Mouse (Mus musculus): ENCODE results near the gene Clasrp. TPM values are rescaled to one million over a fixed set of nuclear protein-coding genes. Genes with fewer than 3 reads are reported as not detected.

The Clasrp gene
- polyA plus RNA-seq, 1 experiment from 2014 or later, result 32.5 TPM

- H3K27ac ChIP-seq (ENCODE audit: low read length), result peak overlapping the region; percentile 19; the same call in 1 of the 2 replicates
- H3K4me2 ChIP-seq (ENCODE audit: low read depth, low read length), result no peak overlapping the region
- H3K27me3 ChIP-seq (replicated peaks; ENCODE audit: control insufficient read depth, insufficient read depth, low read length), result no peaks in the 10 kb centered on the region
- H3K9me3 ChIP-seq (ENCODE audit: control insufficient read depth, low read length), result no peaks in the 10 kb centered on the region
- WGBS, result 67% methylated on average over 2 of the region's 2 CpGs
- no peak overlapping the region for H3K4me3 ChIP-seq (ENCODE audit: low read length)
- H3K36me3 ChIP-seq (ENCODE audit: control insufficient read depth, insufficient read depth, low read length), result no peaks in the 10 kb centered on the region
- peak; percentile 62 for ATAC-seq
- no peak overlapping the region for H3K9ac ChIP-seq (ENCODE audit: low read depth, low read length)
- peaks cover 40% of the 10 kb centered on the region for H3K4me1 ChIP-seq (ENCODE audit: control insufficient read depth, insufficient read depth, low read length)
Observed at GRCm38 (mm10) chr7:19547344-19547969, 56.8 kb downstream of the Clasrp start.

- Histone ChIP-seq H3K4me1 (ENCODE audit: control insufficient read depth, insufficient read depth, low read length) (peaks cover 34% of the 10 kb centered on the region), H3K27ac (ENCODE audit: low read length) (0 out of 2 replicates have a peak overlapping the region, but pooled peaks have one; percentile 27), H3K4me3 (ENCODE audit: low read length) (no peak overlapping the region), H3K27me3 (replicated peaks; ENCODE audit: control insufficient read depth, insufficient read depth, low read length) (no peaks in the 10 kb centered on the region), H3K4me2 (ENCODE audit: low read depth, low read length) (no peak overlapping the region), H3K9ac (ENCODE audit: low read depth, low read length) (no peak overlapping the region), H3K9me3 (ENCODE audit: control insufficient read depth, low read length) (no peaks in the 10 kb centered on the region), H3K36me3 (ENCODE audit: control insufficient read depth, insufficient read depth, low read length) (no peaks in the 10 kb centered on the region)
- WGBS, result 29% methylated on average over 3 of the region's 3 CpGs
- ATAC-seq, result peak; percentile 21; the same call in 1 of the 2 replicates
Observed at GRCm38 (mm10) chr7:19546007-19546406, 58.3 kb downstream of the Clasrp start.

- no peaks in the 10 kb centered on the region for H3K36me3 ChIP-seq (ENCODE audit: control insufficient read depth, insufficient read depth, low read length)
- H3K9ac ChIP-seq (ENCODE audit: low read depth, low read length), result no peak overlapping the region
- no peaks in the 10 kb centered on the region for H3K27me3 ChIP-seq (replicated peaks; ENCODE audit: control insufficient read depth, insufficient read depth, low read length)
- WGBS, result 48% methylated on average over 6 of the region's 6 CpGs
- no peak overlapping the region for H3K27ac ChIP-seq (ENCODE audit: low read length)
- no peaks in the 10 kb centered on the region for H3K9me3 ChIP-seq (ENCODE audit: control insufficient read depth, low read length)
- ATAC-seq, result no peak
- no peak overlapping the region for H3K4me3 ChIP-seq (ENCODE audit: low read length)
- peaks cover 34% of the 10 kb centered on the region for H3K4me1 ChIP-seq (ENCODE audit: control insufficient read depth, insufficient read depth, low read length)
- H3K4me2 ChIP-seq (ENCODE audit: low read depth, low read length), result no peak overlapping the region
Observed at GRCm38 (mm10) chr7:19543584-19543983, 60.7 kb downstream of the Clasrp start.

GRCm38 (mm10) chr7:19542155-19542691, 62.1 kb downstream of the Clasrp start:
- Histone ChIP-seq H3K9me3 (ENCODE audit: control insufficient read depth, low read length) (no peaks in the 10 kb centered on the region), H3K27ac (ENCODE audit: low read length) (peak overlapping the region; percentile 4; the same call in 1 of the 2 replicates), H3K4me2 (ENCODE audit: low read depth, low read length) (no peak overlapping the region), H3K27me3 (replicated peaks; ENCODE audit: control insufficient read depth, insufficient read depth, low read length) (no peaks in the 10 kb centered on the region), H3K9ac (ENCODE audit: low read depth, low read length) (0 out of 2 replicates have a peak overlapping the region, but pooled peaks have one; percentile 24), H3K4me1 (ENCODE audit: control insufficient read depth, insufficient read depth, low read length) (peaks cover 25% of the 10 kb centered on the region), H3K36me3 (ENCODE audit: control insufficient read depth, insufficient read depth, low read length) (no peaks in the 10 kb centered on the region), H3K4me3 (ENCODE audit: low read length) (no peak overlapping the region)
- ATAC-seq, result peak; percentile 46; the same call in 1 of the 2 replicates
- WGBS, result 70% methylated on average over 8 of the region's 8 CpGs

GRCm38 (mm10) chr7:19541681-19542154, 62.6 kb downstream of the Clasrp start:
- Histone ChIP-seq H3K36me3 (ENCODE audit: control insufficient read depth, insufficient read depth, low read length) (no peaks in the 10 kb centered on the region), H3K4me2 (ENCODE audit: low read depth, low read length) (no peak overlapping the region), H3K4me3 (ENCODE audit: low read length) (no peak overlapping the region), H3K27me3 (replicated peaks; ENCODE audit: control insufficient read depth, insufficient read depth, low read length) (no peaks in the 10 kb centered on the region), H3K4me1 (ENCODE audit: control insufficient read depth, insufficient read depth, low read length) (peaks cover 25% of the 10 kb centered on the region), H3K27ac (ENCODE audit: low read length) (peak overlapping the region; percentile 4; the same call in 1 of the 2 replicates), H3K9ac (ENCODE audit: low read depth, low read length) (0 out of 2 replicates have a peak overlapping the region, but pooled peaks have one; percentile 24), H3K9me3 (ENCODE audit: control insufficient read depth, low read length) (no peaks in the 10 kb centered on the region)
- 78% methylated on average over 7 of the region's 7 CpGs for WGBS
- ATAC-seq, result peak; percentile 6; the same call in 1 of the 2 replicates

GRCm38 (mm10) chr7:19540771-19541566, 63.3 kb downstream of the Clasrp start:
- 83% methylated on average over 2 of the region's 2 CpGs for WGBS
- Histone ChIP-seq H3K4me3 (ENCODE audit: low read length) (no peak overlapping the region), H3K9me3 (ENCODE audit: control insufficient read depth, low read length) (no peaks in the 10 kb centered on the region), H3K27ac (ENCODE audit: low read length) (no peak overlapping the region), H3K4me1 (ENCODE audit: control insufficient read depth, insufficient read depth, low read length) (peaks cover 18% of the 10 kb centered on the region), H3K27me3 (replicated peaks; ENCODE audit: control insufficient read depth, insufficient read depth, low read length) (no peaks in the 10 kb centered on the region), H3K4me2 (ENCODE audit: low read depth, low read length) (no peak overlapping the region), H3K9ac (ENCODE audit: low read depth, low read length) (no peak overlapping the region), H3K36me3 (ENCODE audit: control insufficient read depth, insufficient read depth, low read length) (no peaks in the 10 kb centered on the region)
- ATAC-seq, result no peak

GRCm38 (mm10) chr7:19534676-19535075, 69.6 kb downstream of the Clasrp start:
- Histone ChIP-seq H3K4me1 (ENCODE audit: control insufficient read depth, insufficient read depth, low read length) (no peaks in the 10 kb centered on the region), H3K36me3 (ENCODE audit: control insufficient read depth, insufficient read depth, low read length) (peaks cover 24% of the 10 kb centered on the region; the same call in 1 of the 2 replicates), H3K27ac (ENCODE audit: low read length) (no peak overlapping the region), H3K4me2 (ENCODE audit: low read depth, low read length) (no peak overlapping the region), H3K9ac (ENCODE audit: low read depth, low read length) (no peak overlapping the region), H3K4me3 (ENCODE audit: low read length) (no peak overlapping the region), H3K27me3 (replicated peaks; ENCODE audit: control insufficient read depth, insufficient read depth, low read length) (no peaks in the 10 kb centered on the region), H3K9me3 (ENCODE audit: control insufficient read depth, low read length) (no peaks in the 10 kb centered on the region)
- no peak for ATAC-seq
- 91% methylated on average over 10 of the region's 10 CpGs for WGBS

- H3K9ac ChIP-seq (ENCODE audit: low read depth, low read length), result no peak overlapping the region
- H3K4me3 ChIP-seq (ENCODE audit: low read length), result no peak overlapping the region
- WGBS, result 85% methylated on average over 14 of the region's 14 CpGs
- no peak overlapping the region for H3K4me2 ChIP-seq (ENCODE audit: low read depth, low read length)
- peaks cover 27% of the 10 kb centered on the region for H3K36me3 ChIP-seq (ENCODE audit: control insufficient read depth, insufficient read depth, low read length)
- H3K27ac ChIP-seq (ENCODE audit: low read length), result no peak overlapping the region
- no peaks in the 10 kb centered on the region for H3K27me3 ChIP-seq (replicated peaks; ENCODE audit: control insufficient read depth, insufficient read depth, low read length)
- ATAC-seq, result no peak
- H3K4me1 ChIP-seq (ENCODE audit: control insufficient read depth, insufficient read depth, low read length), result no peaks in the 10 kb centered on the region
- no peaks in the 10 kb centered on the region for H3K9me3 ChIP-seq (ENCODE audit: control insufficient read depth, low read length)
Observed at GRCm38 (mm10) chr7:19532240-19532639, 72.0 kb downstream of the Clasrp start.

GRCm38 (mm10) chr7:19531077-19531476, 73.2 kb downstream of the Clasrp start:
- no peak overlapping the region for H3K27ac ChIP-seq (ENCODE audit: low read length)
- no peak overlapping the region for H3K4me2 ChIP-seq (ENCODE audit: low read depth, low read length)
- H3K4me1 ChIP-seq (ENCODE audit: control insufficient read depth, insufficient read depth, low read length), result no peaks in the 10 kb centered on the region
- no peak overlapping the region for H3K4me3 ChIP-seq (ENCODE audit: low read length)
- no peaks in the 10 kb centered on the region for H3K9me3 ChIP-seq (ENCODE audit: control insufficient read depth, low read length)
- H3K27me3 ChIP-seq (replicated peaks; ENCODE audit: control insufficient read depth, insufficient read depth, low read length), result no peaks in the 10 kb centered on the region
- ATAC-seq, result peak; percentile 79
- peaks cover 27% of the 10 kb centered on the region for H3K36me3 ChIP-seq (ENCODE audit: control insufficient read depth, insufficient read depth, low read length)
- no peak overlapping the region for H3K9ac ChIP-seq (ENCODE audit: low read depth, low read length)
- WGBS, result 65% methylated on average over 10 of the region's 10 CpGs
